Mouse (Mus musculus) cerebellum, adult 2 months (tissue): Measurements from ENCODE around the gene Hnrnpa1. TPM values are rescaled to one million over a fixed set of nuclear protein-coding genes. Genes with fewer than 3 reads are reported as not detected.

Source experiments
- DNase-seq, 2 experiments: peaks; one replicate each; pipeline ENCODE4 v3.0.0; 2021
- H3K27ac ChIP-seq: fragments of 200-500 bp; 2 replicates; pipeline ENCODE4 v1.5.1; 2012; ENCODE audit warnings: low read length, control low read depth, inconsistent platforms; ENCODE audit not compliant: insufficient read depth
- H3K27me3 ChIP-seq: fragments of 200-500 bp; 2 replicates; pipeline ENCODE4 v1.6.1; 2012; ENCODE audit warnings: inconsistent platforms, mild to moderate bottlenecking, low read length, moderate library complexity; ENCODE audit not compliant: control insufficient read depth, insufficient read depth
- H3K4me1 ChIP-seq: fragments of 200-500 bp; 2 replicates; pipeline ENCODE4 v1.6.1; 2011; ENCODE audit warnings: low read length; ENCODE audit not compliant: control insufficient read depth, insufficient read depth
- H3K4me3 ChIP-seq: fragments of 200-500 bp; replicated peaks from 2 replicates; pipeline ENCODE3; 2011; ENCODE audit warnings: mild to moderate bottlenecking, low read depth, low read length, control low read depth; ENCODE audit not compliant: insufficient read depth
- CTCF ChIP-seq: fragments of 200-500 bp; IDR thresholded peaks from 2 replicates; pipeline ENCODE4 v1.5.1; 2011; ENCODE audit warnings: low read depth, mild to moderate bottlenecking, control low read depth, low read length, moderate library complexity, borderline replicate concordance; ENCODE audit not compliant: insufficient read depth
- POLR2A ChIP-seq: fragments of 200-500 bp; IDR thresholded peaks from 2 replicates; pipeline ENCODE4 v1.6.1; 2011; ENCODE audit warnings: low read length, control low read depth, borderline replicate concordance; ENCODE audit not compliant: insufficient read depth
- WGBS: fragments of 180-500 bp; shearing (Covaris S2); methylation state at CpG from one replicate; pipeline ENCODE4 v1.1.7; 2018; 5-methylcytosine and 5-hydroxymethylcytosine counted together
- polyA plus RNA-seq: library from polyadenylated mRNA; depleted of rRNA; stranded (reverse); fragments of >200 nt; gene quantifications from 2 replicates; pipeline ENCODE4 v1.2.3, GENCODE M21; 2012

Gene Hnrnpa1
- polyA plus RNA-seq, 1 experiment = 318 TPM

- no peak overlapping the region for H3K4me3 ChIP-seq
- H3K27me3 ChIP-seq = no peaks in the 10 kb centered on the region; the same call in 1 of the 2 replicates
- no peak overlapping the region for H3K27ac ChIP-seq
- H3K4me1 ChIP-seq = peaks cover 6% of the 10 kb centered on the region; the same call in 1 of the 2 replicates
- no peak for DNase-seq
- no peak for TF ChIP-seq POLR2A
- TF ChIP-seq CTCF = no peak
- WGBS = 97% methylated on average over 1 of the region's 1 CpGs
Measured at GRCm38 (mm10) chr15:103253352-103253751, 13.1 kb downstream of the Hnrnpa1 start.

- WGBS = 3% methylated on average over 24 of the region's 25 CpGs
- Histone ChIP-seq H3K27ac (no peak overlapping the region), H3K4me3 (no peak overlapping the region), H3K27me3 (no peaks in the 10 kb centered on the region; the same call in 1 of the 2 replicates), H3K4me1 (peaks cover 7% of the 10 kb centered on the region; the same call in 1 of the 2 replicates)
- DNase-seq = no peak
- TF ChIP-seq CTCF (no peak), POLR2A (no peak)
Measured at GRCm38 (mm10) chr15:103255169-103255568, 14.9 kb downstream of the Hnrnpa1 start.

- peaks cover 7% of the 10 kb centered on the region; the same call in 1 of the 2 replicates for H3K4me1 ChIP-seq
- H3K27ac ChIP-seq = no peak overlapping the region
- no peak for DNase-seq
- H3K27me3 ChIP-seq = no peaks in the 10 kb centered on the region; the same call in 1 of the 2 replicates
- TF ChIP-seq POLR2A = no peak
- no peak for TF ChIP-seq CTCF
- H3K4me3 ChIP-seq = no peak overlapping the region
- 96% methylated on average over 6 of the region's 6 CpGs for WGBS
Measured at GRCm38 (mm10) chr15:103256210-103256986, 16.2 kb downstream of the Hnrnpa1 start.

GRCm38 (mm10) chr15:103257790-103258728, 17.8 kb downstream of the Hnrnpa1 start, which contains the start of gene Nfe2:
Gene Nfe2, minus strand, starts transcription at chr15:103258403.
- Histone ChIP-seq H3K27me3 (no peaks in the 10 kb centered on the region; the same call in 1 of the 2 replicates), H3K4me1 (peaks cover 7% of the 10 kb centered on the region; the same call in 1 of the 2 replicates), H3K27ac (no peak within 1 kb of the TSS), H3K4me3 (no peak within 1 kb of the TSS)
- TF ChIP-seq CTCF = no peak
- 21% methylated on average over 15 of the region's 15 CpGs for WGBS
- peak; percentile 26 to 28 for DNase-seq

GRCm38 (mm10) chr15:103259162-103259561, 18.9 kb downstream of the Hnrnpa1 start:
- no peak for DNase-seq
- Histone ChIP-seq H3K27me3 (no peaks in the 10 kb centered on the region; the same call in 1 of the 2 replicates), H3K4me3 (no peak overlapping the region), H3K27ac (no peak overlapping the region), H3K4me1 (peaks cover 7% of the 10 kb centered on the region; the same call in 1 of the 2 replicates)
- TF ChIP-seq POLR2A (no peak), CTCF (no peak)
- 80% methylated on average over 5 of the region's 5 CpGs for WGBS

GRCm38 (mm10) chr15:103259989-103260388, 19.8 kb downstream of the Hnrnpa1 start:
- DNase-seq = no peak
- H3K4me1 ChIP-seq = peaks cover 5% of the 10 kb centered on the region; the same call in 1 of the 2 replicates
- WGBS = 27% methylated on average over 1 of the region's 1 CpGs
- H3K27me3 ChIP-seq = no peaks in the 10 kb centered on the region
- H3K27ac ChIP-seq = no peak overlapping the region
- no peak for TF ChIP-seq POLR2A
- TF ChIP-seq CTCF = no peak
- H3K4me3 ChIP-seq = no peak overlapping the region

GRCm38 (mm10) chr15:103264794-103265193, 24.6 kb downstream of the Hnrnpa1 start:
- Histone ChIP-seq H3K27ac (no peak overlapping the region), H3K4me3 (no peak overlapping the region), H3K27me3 (no peaks in the 10 kb centered on the region), H3K4me1 (no peaks in the 10 kb centered on the region)
- WGBS = 92% methylated on average over 2 of the region's 2 CpGs
- no peak for TF ChIP-seq CTCF
- TF ChIP-seq POLR2A = no peak
- no peak for DNase-seq
